Mouse (Mus musculus) left cerebral cortex, adult 9 months (tissue): ENCODE results near the gene Defb35.
"Not testable (repeated sequence)": the region's sequence is repeated elsewhere in the genome, so short reads cannot be mapped to it uniquely, and the experiment has no call there.

Source experiments
- DNase-seq, 2 experiments: peaks; one replicate each; pipeline ENCODE4 v3.0.0; 2022; ENCODE audit warnings: low spot score in 2 of 2

Gene Defb35

GRCm38 (mm10) chr8:21938052-21938451, at the start of gene Defb35:
TSS of gene Defb35 (plus strand) at chr8:21938352.
- not testable (repeated sequence) for DNase-seq

- not testable (repeated sequence) for DNase-seq
These were observed 31.9 kb upstream of the Defb35 start, which contains the start of gene Defb11 for GRCm38 (mm10) chr8:21906290-21906689. TSS of gene Defb11 (minus strand) at chr8:21906412.

GRCm38 (mm10) chr8:21911931-21912330, 26.2 kb upstream of the Defb35 start:
- DNase-seq, result no peak

GRCm38 (mm10) chr8:21912554-21912953, 25.6 kb upstream of the Defb35 start:
- no peak for DNase-seq

GRCm38 (mm10) chr8:21915625-21916024, 22.5 kb upstream of the Defb35 start:
- DNase-seq, result peak in 1 of 2 experiments; percentile 8

- not testable (repeated sequence) for DNase-seq
These were observed 7.4 kb upstream of the Defb35 start for GRCm38 (mm10) chr8:21930754-21931153.

- no peak for DNase-seq
These were observed 5.5 kb upstream of the Defb35 start, which contains the start of gene Defb15 for GRCm38 (mm10) chr8:21932610-21933009. TSS of gene Defb15 (minus strand) at chr8:21932710.

- DNase-seq, result no peak
These were observed 8.3 kb downstream of the Defb35 start, which contains the start of gene Defb13 for GRCm38 (mm10) chr8:21946462-21946861. TSS of gene Defb13 (plus strand) at chr8:21946762.

- DNase-seq, result no peak
These were observed 9.3 kb downstream of the Defb35 start for GRCm38 (mm10) chr8:21947311-21948017.

GRCm38 (mm10) chr8:21955321-21955720, 17.2 kb downstream of the Defb35 start:
- DNase-seq, result peak in 1 of 2 experiments; percentile 54

- DNase-seq, result no peak
These were observed 18.2 kb downstream of the Defb35 start for GRCm38 (mm10) chr8:21956336-21956735.

- DNase-seq, result no peak
These were observed 20.3 kb downstream of the Defb35 start, which contains the start of gene Fam90a1a for GRCm38 (mm10) chr8:21958414-21958813. TSS of gene Fam90a1a (plus strand) at chr8:21958714.

GRCm38 (mm10) chr8:21966646-21967045, 28.5 kb downstream of the Defb35 start:
- no peak for DNase-seq

GRCm38 (mm10) chr8:21969475-21969874, 31.3 kb downstream of the Defb35 start, which contains the start of gene Ccdc70:
TSS of gene Ccdc70 (plus strand) at chr8:21969775.
- no peak for DNase-seq

GRCm38 (mm10) chr8:21978193-21978592, 40.0 kb downstream of the Defb35 start:
- peak in 1 of 2 experiments; percentile 37 for DNase-seq

GRCm38 (mm10) chr8:21981664-21982337, 43.6 kb downstream of the Defb35 start:
- peak; percentile 3 to 48 for DNase-seq
